In genomic region chr3:35142683-35143082, GRCm38 (mm10) we compare ENCODE assay signal across 27 mouse cellular contexts.
"Had no signal": no experiment of that assay in that cellular context is flagged by ENCODE, and none has a peak within 500 bp of the region (broad histone marks: within the 10 kb centered on the region; RNA-seq: fewer than 3 reads in every experiment).

No protein-coding gene starts in this region.

- H3K4me3 ChIP-seq: embryonic facial prominence, embryonic 10.5 days; embryonic facial prominence, embryonic 12.5 days; embryonic facial prominence, embryonic 13.5 days; embryonic facial prominence, embryonic 15.5 days; erythroblast, embryonic 14.5 days; forebrain, embryonic 10.5 days; forebrain, embryonic 12.5 days; forebrain, embryonic 13.5 days; forebrain, embryonic 15.5 days; gastrocnemius, adult 2 months; heart, adult 2 months had no signal

- H3K9me3 ChIP-seq: embryonic facial prominence, embryonic 10.5 days; embryonic facial prominence, embryonic 12.5 days; embryonic facial prominence, embryonic 13.5 days; embryonic facial prominence, embryonic 15.5 days; forebrain, embryonic 10.5 days; forebrain, embryonic 12.5 days; forebrain, embryonic 13.5 days; forebrain, embryonic 15.5 days had no signal

- H3K27ac ChIP-seq: embryonic facial prominence, embryonic 10.5 days; embryonic facial prominence, embryonic 12.5 days; embryonic facial prominence, embryonic 13.5 days; embryonic facial prominence, embryonic 15.5 days; forebrain, embryonic 10.5 days; forebrain, embryonic 12.5 days; forebrain, embryonic 13.5 days; forebrain, embryonic 15.5 days; gastrocnemius, adult 2 months; heart, adult 2 months had no signal

- H3K4me2 ChIP-seq: embryonic facial prominence, embryonic 12.5 days; embryonic facial prominence, embryonic 13.5 days; embryonic facial prominence, embryonic 15.5 days; forebrain, embryonic 12.5 days; forebrain, embryonic 13.5 days; forebrain, embryonic 15.5 days had no signal

- ATAC-seq: forebrain, embryonic 13.5 days; forebrain, embryonic 14.5 days; forebrain, embryonic 15.5 days; forebrain, embryonic 16.5 days had no signal

- H3K27me3 ChIP-seq: embryonic facial prominence, embryonic 12.5 days; embryonic facial prominence, embryonic 13.5 days; embryonic facial prominence, embryonic 15.5 days; forebrain, embryonic 12.5 days; forebrain, embryonic 13.5 days; forebrain, embryonic 15.5 days had no signal

- H3K4me1 ChIP-seq: embryonic facial prominence, embryonic 10.5 days; embryonic facial prominence, embryonic 12.5 days; embryonic facial prominence, embryonic 15.5 days; forebrain, embryonic 10.5 days; forebrain, embryonic 12.5 days; forebrain, embryonic 13.5 days had no signal

- H3K9ac ChIP-seq: embryonic facial prominence, embryonic 12.5 days; embryonic facial prominence, embryonic 13.5 days; embryonic facial prominence, embryonic 15.5 days; forebrain, embryonic 12.5 days; forebrain, embryonic 13.5 days; forebrain, embryonic 15.5 days; forebrain, postnatal 0 days had no signal

- H3K36me3 ChIP-seq: embryonic facial prominence, embryonic 10.5 days; embryonic facial prominence, embryonic 12.5 days; embryonic facial prominence, embryonic 13.5 days; embryonic facial prominence, embryonic 15.5 days; forebrain, embryonic 10.5 days; forebrain, embryonic 12.5 days; forebrain, embryonic 15.5 days had no signal

- DNase-seq: cerebellum, adult 8-10 months; cerebellum, adult 9-10 months; cerebellum, adult 9-11 months; cerebellum, postnatal 10 days; cerebellum, postnatal 14 days; cerebellum, postnatal 25 days; cerebellum, postnatal 36 days; embryo, embryonic 11 days; forebrain, postnatal 0 days; gastrocnemius, adult 2 months; gastrocnemius, postnatal 10 days; gastrocnemius, postnatal 14 days; gastrocnemius, postnatal 25 days; gastrocnemius, postnatal 36 days; heart, adult 18-20 months; heart, adult 2 months had no signal
